Mouse (Mus musculus): Measurements from ENCODE around the gene Zfp428. TPM values are rescaled to one million over a fixed set of nuclear protein-coding genes. Genes with fewer than 3 reads are reported as not detected.

Zfp428 gene
- polyA plus RNA-seq (2014; fragmentation: Illumina TruSeq; extraction: RNeasy Lipid Tissue Mini Kit (QIAGEN cat#74804); ENCODE audit: low read depth, low replicate concordance), result not detected

GRCm38 (mm10) chr7:24506838-24507725 lies at the start of gene Zfp428:
Zfp428 (plus strand) TSS chr7:24507006.

GRCm38 (mm10) chr7:24462388-24463319 lies 44.2 kb upstream of the Zfp428 start, which contains the start of gene Plaur:
Plaur (plus strand) TSS chr7:24462484.

GRCm38 (mm10) chr7:24481474-24482207 lies 25.2 kb upstream of the Zfp428 start, which contains the start of gene Cadm4:
Cadm4 (plus strand) TSS chr7:24482023.

GRCm38 (mm10) chr7:24512355-24512754 lies 5.5 kb downstream of the Zfp428 start, which contains the start of gene AC161166.1:
AC161166.1 (minus strand) TSS chr7:24512455.

GRCm38 (mm10) chr7:24530062-24530931 lies 23.5 kb downstream of the Zfp428 start, which contains the start of gene Irgq:
Irgq (plus strand) TSS chr7:24530689.

GRCm38 (mm10) chr7:24546068-24546614 lies 39.3 kb downstream of the Zfp428 start, which contains the start of the genes Pinlyp and Xrcc1:
Pinlyp (minus strand) TSS chr7:24546118.
Xrcc1 (plus strand) TSS chr7:24546289.

Other genes starting within 250 kb of the Zfp428 start
- gene Zfp93, start 236.6 kb upstream of the Zfp428 start, polyA plus RNA-seq (2014; fragmentation: Illumina TruSeq; extraction: RNeasy Lipid Tissue Mini Kit (QIAGEN cat#74804); ENCODE audit: low read depth, low replicate concordance), result 2.1 TPM
- 4.2 TPM for gene Zfp61, start 205.8 kb upstream of the Zfp428 start, polyA plus RNA-seq (2014; fragmentation: Illumina TruSeq; extraction: RNeasy Lipid Tissue Mini Kit (QIAGEN cat#74804); ENCODE audit: low read depth, low replicate concordance)
- gene Zfp94, start 190.3 kb upstream of the Zfp428 start, polyA plus RNA-seq (2014; fragmentation: Illumina TruSeq; extraction: RNeasy Lipid Tissue Mini Kit (QIAGEN cat#74804); ENCODE audit: low read depth, low replicate concordance), result 1.5 TPM
- not detected for gene Tescl, start 173.1 kb upstream of the Zfp428 start, polyA plus RNA-seq (2014; fragmentation: Illumina TruSeq; extraction: RNeasy Lipid Tissue Mini Kit (QIAGEN cat#74804); ENCODE audit: low read depth, low replicate concordance)
- not detected for gene Lypd5, start 157.8 kb upstream of the Zfp428 start, polyA plus RNA-seq (2014; fragmentation: Illumina TruSeq; extraction: RNeasy Lipid Tissue Mini Kit (QIAGEN cat#74804); ENCODE audit: low read depth, low replicate concordance)
- gene Kcnn4, start 136.7 kb upstream of the Zfp428 start, polyA plus RNA-seq (2014; fragmentation: Illumina TruSeq; extraction: RNeasy Lipid Tissue Mini Kit (QIAGEN cat#74804); ENCODE audit: low read depth, low replicate concordance), result not detected
- gene Smg9, start 107.4 kb upstream of the Zfp428 start, polyA plus RNA-seq (2014; fragmentation: Illumina TruSeq; extraction: RNeasy Lipid Tissue Mini Kit (QIAGEN cat#74804); ENCODE audit: low read depth, low replicate concordance), result not detected
- gene Irgc1, start 54.7 kb upstream of the Zfp428 start, polyA plus RNA-seq (2014; fragmentation: Illumina TruSeq; extraction: RNeasy Lipid Tissue Mini Kit (QIAGEN cat#74804); ENCODE audit: low read depth, low replicate concordance), result not detected
- 1.9 TPM for gene Plaur, start 44.5 kb upstream of the Zfp428 start, polyA plus RNA-seq (2014; fragmentation: Illumina TruSeq; extraction: RNeasy Lipid Tissue Mini Kit (QIAGEN cat#74804); ENCODE audit: low read depth, low replicate concordance)
- gene Cadm4, start 25.0 kb upstream of the Zfp428 start, polyA plus RNA-seq (2014; fragmentation: Illumina TruSeq; extraction: RNeasy Lipid Tissue Mini Kit (QIAGEN cat#74804); ENCODE audit: low read depth, low replicate concordance), result 0.29 TPM
- not detected for gene AC161166.1, start 5.4 kb downstream of the Zfp428 start, polyA plus RNA-seq (2014; fragmentation: Illumina TruSeq; extraction: RNeasy Lipid Tissue Mini Kit (QIAGEN cat#74804); ENCODE audit: low read depth, low replicate concordance)
- 13.0 TPM for gene Irgq, start 23.7 kb downstream of the Zfp428 start, polyA plus RNA-seq (2014; fragmentation: Illumina TruSeq; extraction: RNeasy Lipid Tissue Mini Kit (QIAGEN cat#74804); ENCODE audit: low read depth, low replicate concordance)
- not detected for gene Pinlyp, start 39.1 kb downstream of the Zfp428 start, polyA plus RNA-seq (2014; fragmentation: Illumina TruSeq; extraction: RNeasy Lipid Tissue Mini Kit (QIAGEN cat#74804); ENCODE audit: low read depth, low replicate concordance)
- 0.87 TPM for gene Xrcc1, start 39.3 kb downstream of the Zfp428 start, polyA plus RNA-seq (2014; fragmentation: Illumina TruSeq; extraction: RNeasy Lipid Tissue Mini Kit (QIAGEN cat#74804); ENCODE audit: low read depth, low replicate concordance)
- 0.82 TPM for gene Ethe1, start 80.5 kb downstream of the Zfp428 start, polyA plus RNA-seq (2014; fragmentation: Illumina TruSeq; extraction: RNeasy Lipid Tissue Mini Kit (QIAGEN cat#74804); ENCODE audit: low read depth, low replicate concordance)
- not detected for gene Zfp575, start 80.6 kb downstream of the Zfp428 start, polyA plus RNA-seq (2014; fragmentation: Illumina TruSeq; extraction: RNeasy Lipid Tissue Mini Kit (QIAGEN cat#74804); ENCODE audit: low read depth, low replicate concordance)
- not detected for gene Phldb3, start 103.8 kb downstream of the Zfp428 start, polyA plus RNA-seq (2014; fragmentation: Illumina TruSeq; extraction: RNeasy Lipid Tissue Mini Kit (QIAGEN cat#74804); ENCODE audit: low read depth, low replicate concordance)
- gene Lypd3, start 129.5 kb downstream of the Zfp428 start, polyA plus RNA-seq (2014; fragmentation: Illumina TruSeq; extraction: RNeasy Lipid Tissue Mini Kit (QIAGEN cat#74804); ENCODE audit: low read depth, low replicate concordance), result not detected
- not detected for gene Tex101, start 169.7 kb downstream of the Zfp428 start, polyA plus RNA-seq (2014; fragmentation: Illumina TruSeq; extraction: RNeasy Lipid Tissue Mini Kit (QIAGEN cat#74804); ENCODE audit: low read depth, low replicate concordance)
- not detected for gene BC049730, start 202.2 kb downstream of the Zfp428 start, polyA plus RNA-seq (2014; fragmentation: Illumina TruSeq; extraction: RNeasy Lipid Tissue Mini Kit (QIAGEN cat#74804); ENCODE audit: low read depth, low replicate concordance)
- not detected for gene Gm4763, start 219.9 kb downstream of the Zfp428 start, polyA plus RNA-seq (2014; fragmentation: Illumina TruSeq; extraction: RNeasy Lipid Tissue Mini Kit (QIAGEN cat#74804); ENCODE audit: low read depth, low replicate concordance)

All from adrenal gland, adult 10 weeks (tissue).